Mouse (Mus musculus): ENCODE data around the gene Muc4. TPM values are rescaled to one million over a fixed set of nuclear protein-coding genes. Genes with fewer than 3 reads are reported as not detected.

Gene Muc4
- 0.67 and 0.93 TPM in 2 replicates for polyA plus RNA-seq (2014; fragmentation: Nextera tagmentation; extraction: Ambion mirVana)

DNA sequence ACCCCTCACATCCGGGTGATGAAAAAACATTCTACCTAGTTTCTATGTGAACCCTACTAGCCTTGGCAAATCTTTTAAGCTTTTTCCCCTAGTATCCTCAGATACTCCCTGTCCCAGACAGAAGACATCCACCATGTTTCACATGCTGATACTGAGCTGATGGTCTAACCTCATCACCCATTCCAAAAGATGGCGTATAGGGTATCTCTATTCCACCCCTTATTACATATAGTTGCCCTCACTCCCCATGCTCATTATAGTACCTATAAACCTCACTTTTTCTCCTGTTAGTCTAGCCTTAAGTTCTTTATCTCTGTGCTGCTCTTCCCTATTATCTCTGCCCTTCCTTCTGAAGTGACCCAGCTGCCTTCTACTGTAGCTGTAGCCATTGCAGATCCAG, at the start of gene Muc4:
Muc4 (plus strand) TSS at position 301 of the 400 bp plus-strand sequence.
- Histone ChIP-seq H3K4me2 (no peak within 1 kb of the TSS), H3K9ac (no peak within 1 kb of the TSS), H3K4me3 (ENCODE audit: low read depth, low read length) (no peak within 1 kb of the TSS), H3K27me3 (ENCODE audit: insufficient read depth, low read length) (no peaks in the 10 kb centered on the region), H3K4me1 (ENCODE audit: insufficient read depth) (no peaks in the 10 kb centered on the region), H3K36me3 (ENCODE audit: insufficient read depth) (no peaks in the 10 kb centered on the region), H3K9me3 (ENCODE audit: low read depth, low read length) (no peaks in the 10 kb centered on the region), H3K27ac (ENCODE audit: low read depth) (0 out of 2 replicates have a peak within 1 kb of the TSS, but pooled peaks have one; percentile 7)
- DNase-seq (no peak), ATAC-seq (ENCODE audit: insufficient read depth) (no peak)
- TF ChIP-seq CTCF (IDR thresholded peaks at IDR 0.05; ENCODE audit: low read depth): no peak
- 90% methylated on average over 2 of the region's 2 CpGs for WGBS

DNA sequence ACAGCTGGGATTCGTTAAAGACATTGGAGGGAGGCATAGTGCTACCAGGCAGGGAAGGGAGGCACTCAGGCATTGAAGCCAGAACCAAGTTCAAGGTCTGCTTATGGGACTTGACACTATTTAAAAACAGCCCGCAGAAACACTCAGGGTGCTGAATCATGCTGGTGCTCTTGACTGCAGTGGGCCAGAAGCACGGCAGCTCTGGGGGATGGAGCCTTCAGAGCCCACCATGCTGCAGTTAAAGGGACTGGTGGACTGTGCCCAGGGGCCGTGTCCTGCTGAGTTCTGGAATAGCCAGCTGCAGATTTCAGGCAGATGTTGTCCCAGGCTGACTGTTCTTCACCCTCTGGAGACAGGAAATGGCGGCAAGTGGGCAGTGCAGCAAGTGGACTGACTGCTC, 49.7 kb upstream of the Muc4 start:
- H3K36me3 ChIP-seq (ENCODE audit: insufficient read depth): peaks cover 24% of the 10 kb centered on the region
- H3K4me2 ChIP-seq: no peak overlapping the region
- DNase-seq: no peak
- H3K27me3 ChIP-seq (ENCODE audit: insufficient read depth, low read length): no peaks in the 10 kb centered on the region
- H3K27ac ChIP-seq (ENCODE audit: low read depth): no peak overlapping the region
- H3K9ac ChIP-seq: no peak overlapping the region
- H3K9me3 ChIP-seq (ENCODE audit: low read depth, low read length): no peaks in the 10 kb centered on the region
- H3K4me1 ChIP-seq (ENCODE audit: insufficient read depth): no peaks in the 10 kb centered on the region
- no peak for TF ChIP-seq CTCF (IDR thresholded peaks at IDR 0.05; ENCODE audit: low read depth)
- no peak for ATAC-seq (ENCODE audit: insufficient read depth)
- WGBS: 55% methylated on average over 5 of the region's 5 CpGs
- H3K4me3 ChIP-seq (ENCODE audit: low read depth, low read length): no peak overlapping the region

DNA sequence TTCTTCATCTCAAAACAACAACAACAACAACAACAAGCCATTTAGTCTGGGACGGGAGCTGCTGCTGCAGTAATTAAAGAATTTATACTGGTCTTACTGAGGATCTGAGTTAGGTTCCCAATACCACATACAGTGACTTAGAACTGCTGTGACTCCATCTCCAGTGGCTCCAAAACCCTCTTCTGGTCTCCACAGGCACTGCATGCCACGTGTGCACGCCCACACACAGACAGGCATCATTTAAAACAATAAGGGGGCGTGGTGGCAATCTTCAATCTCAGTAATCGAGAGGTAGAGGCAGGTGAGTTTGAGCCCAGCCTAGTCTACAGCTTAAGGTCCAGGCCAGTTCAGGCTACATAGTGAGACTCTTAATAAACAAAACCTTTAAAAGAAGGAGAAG, 48.5 kb upstream of the Muc4 start:
- Histone ChIP-seq H3K27ac (ENCODE audit: low read depth) (no peak overlapping the region), H3K36me3 (ENCODE audit: insufficient read depth) (peaks cover 12% of the 10 kb centered on the region; the same call in 1 of the 2 replicates), H3K27me3 (ENCODE audit: insufficient read depth, low read length) (no peaks in the 10 kb centered on the region), H3K9me3 (ENCODE audit: low read depth, low read length) (no peaks in the 10 kb centered on the region), H3K4me3 (ENCODE audit: low read depth, low read length) (no peak overlapping the region), H3K4me2 (no peak overlapping the region), H3K4me1 (ENCODE audit: insufficient read depth) (no peaks in the 10 kb centered on the region), H3K9ac (no peak overlapping the region)
- 77% methylated on average over 5 of the region's 5 CpGs for WGBS
- DNase-seq (peak; percentile 28), ATAC-seq (ENCODE audit: insufficient read depth) (no peak)
- peak; percentile 39 for TF ChIP-seq CTCF (IDR thresholded peaks at IDR 0.05; ENCODE audit: low read depth)

DNA sequence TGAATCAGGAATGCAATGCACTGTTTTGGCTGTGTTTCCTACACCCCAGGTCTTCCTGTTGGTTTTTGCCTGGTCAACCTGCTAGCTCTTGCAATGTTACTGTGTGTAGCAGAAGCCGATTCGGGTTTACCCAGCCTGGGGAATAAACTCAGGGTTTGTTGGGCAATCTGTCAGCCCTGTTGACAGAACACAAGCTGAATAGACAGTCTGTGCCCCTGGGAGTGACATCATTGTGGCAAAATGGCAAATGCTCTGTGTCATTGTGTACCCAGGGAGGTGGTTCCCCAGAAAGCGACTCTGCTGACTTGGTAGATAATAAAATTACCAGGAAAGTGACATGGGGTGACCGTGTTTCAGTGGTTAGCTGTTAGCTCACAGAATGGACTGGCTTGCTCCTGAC, 46.9 kb upstream of the Muc4 start:
- Histone ChIP-seq H3K27me3 (ENCODE audit: insufficient read depth, low read length) (no peaks in the 10 kb centered on the region), H3K27ac (ENCODE audit: low read depth) (no peak overlapping the region), H3K36me3 (ENCODE audit: insufficient read depth) (no peaks in the 10 kb centered on the region), H3K4me3 (ENCODE audit: low read depth, low read length) (no peak overlapping the region), H3K9ac (no peak overlapping the region), H3K4me1 (ENCODE audit: insufficient read depth) (no peaks in the 10 kb centered on the region), H3K9me3 (ENCODE audit: low read depth, low read length) (no peaks in the 10 kb centered on the region), H3K4me2 (no peak overlapping the region)
- ATAC-seq (ENCODE audit: insufficient read depth) (no peak), DNase-seq (no peak)
- 43% methylated on average over 4 of the region's 4 CpGs for WGBS
- no peak for TF ChIP-seq CTCF (IDR thresholded peaks at IDR 0.05; ENCODE audit: low read depth)

DNA sequence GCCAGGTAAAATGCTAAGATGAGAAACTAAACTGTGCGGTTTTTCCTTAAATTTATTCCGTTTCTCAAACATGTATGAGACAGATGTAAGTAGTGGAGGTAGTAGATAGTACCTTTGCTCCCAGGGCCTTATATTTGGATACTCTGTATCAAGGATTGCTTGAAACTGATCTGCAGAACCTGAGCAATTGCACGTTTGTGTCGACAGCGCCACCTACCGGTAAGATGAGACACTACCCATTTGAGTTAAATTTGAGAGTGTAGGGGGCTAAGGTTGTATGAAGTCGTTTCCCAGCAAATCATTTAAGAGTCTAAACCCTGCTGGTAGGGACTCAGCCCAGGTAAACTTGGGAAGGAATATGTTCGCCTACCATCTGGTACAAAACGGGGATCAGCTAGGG, 46.2 kb upstream of the Muc4 start:
- no peak overlapping the region for H3K4me3 ChIP-seq (ENCODE audit: low read depth, low read length)
- no peaks in the 10 kb centered on the region for H3K4me1 ChIP-seq (ENCODE audit: insufficient read depth)
- no peak overlapping the region for H3K9ac ChIP-seq
- no peaks in the 10 kb centered on the region for H3K36me3 ChIP-seq (ENCODE audit: insufficient read depth)
- no peak overlapping the region for H3K27ac ChIP-seq (ENCODE audit: low read depth)
- H3K4me2 ChIP-seq: no peak overlapping the region
- peak; percentile 95 for TF ChIP-seq CTCF (IDR thresholded peaks at IDR 0.05; ENCODE audit: low read depth)
- DNase-seq (peak; percentile 92), ATAC-seq (ENCODE audit: insufficient read depth) (peak; percentile 51)
- 5% methylated on average over 9 of the region's 9 CpGs for WGBS
- no peaks in the 10 kb centered on the region for H3K9me3 ChIP-seq (ENCODE audit: low read depth, low read length)
- H3K27me3 ChIP-seq (ENCODE audit: insufficient read depth, low read length): no peaks in the 10 kb centered on the region

DNA sequence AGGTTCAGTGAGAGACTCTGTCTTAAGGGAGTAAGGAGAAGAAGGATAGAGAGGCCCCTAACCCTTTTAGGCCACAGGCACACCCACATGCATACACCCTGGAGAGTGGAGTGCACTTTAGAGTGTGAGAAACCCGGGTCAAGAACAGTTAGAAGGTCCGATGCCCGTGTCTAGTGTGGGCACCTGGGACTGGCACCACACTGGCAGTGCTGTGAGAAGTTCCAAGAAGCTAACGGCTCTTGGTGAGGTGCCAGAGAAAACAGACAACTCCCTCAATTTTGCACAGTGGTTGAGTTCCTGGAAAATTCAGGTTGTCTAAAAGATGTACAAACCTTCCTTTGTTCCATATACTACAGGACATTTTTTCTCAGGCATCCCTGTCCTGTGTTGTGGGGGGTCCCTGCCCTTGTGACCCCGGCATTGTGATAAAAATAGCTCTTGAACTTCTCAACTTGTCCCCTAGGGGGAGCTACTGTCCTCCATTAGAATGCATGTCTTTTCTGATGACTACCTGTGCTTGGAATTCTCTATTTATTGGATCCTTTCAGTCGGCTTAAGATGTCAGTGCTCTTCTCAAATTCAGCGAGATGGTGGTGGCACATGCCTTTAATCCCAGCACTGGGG, 38.7 kb upstream of the Muc4 start:
- no peaks in the 10 kb centered on the region for H3K27me3 ChIP-seq (ENCODE audit: insufficient read depth, low read length)
- 34% methylated on average over 7 of the region's 7 CpGs for WGBS
- H3K9me3 ChIP-seq (ENCODE audit: low read depth, low read length): no peaks in the 10 kb centered on the region
- H3K4me3 ChIP-seq (ENCODE audit: low read depth, low read length): no peak overlapping the region
- peak; percentile 76 for DNase-seq
- H3K4me2 ChIP-seq: no peak overlapping the region
- H3K9ac ChIP-seq: no peak overlapping the region
- ATAC-seq (ENCODE audit: insufficient read depth): no peak
- no peaks in the 10 kb centered on the region for H3K36me3 ChIP-seq (ENCODE audit: insufficient read depth)
- no peaks in the 10 kb centered on the region for H3K4me1 ChIP-seq (ENCODE audit: insufficient read depth)
- peak; percentile 75 for TF ChIP-seq CTCF (IDR thresholded peaks at IDR 0.05; ENCODE audit: low read depth)
- H3K27ac ChIP-seq (ENCODE audit: low read depth): no peak overlapping the region

DNA sequence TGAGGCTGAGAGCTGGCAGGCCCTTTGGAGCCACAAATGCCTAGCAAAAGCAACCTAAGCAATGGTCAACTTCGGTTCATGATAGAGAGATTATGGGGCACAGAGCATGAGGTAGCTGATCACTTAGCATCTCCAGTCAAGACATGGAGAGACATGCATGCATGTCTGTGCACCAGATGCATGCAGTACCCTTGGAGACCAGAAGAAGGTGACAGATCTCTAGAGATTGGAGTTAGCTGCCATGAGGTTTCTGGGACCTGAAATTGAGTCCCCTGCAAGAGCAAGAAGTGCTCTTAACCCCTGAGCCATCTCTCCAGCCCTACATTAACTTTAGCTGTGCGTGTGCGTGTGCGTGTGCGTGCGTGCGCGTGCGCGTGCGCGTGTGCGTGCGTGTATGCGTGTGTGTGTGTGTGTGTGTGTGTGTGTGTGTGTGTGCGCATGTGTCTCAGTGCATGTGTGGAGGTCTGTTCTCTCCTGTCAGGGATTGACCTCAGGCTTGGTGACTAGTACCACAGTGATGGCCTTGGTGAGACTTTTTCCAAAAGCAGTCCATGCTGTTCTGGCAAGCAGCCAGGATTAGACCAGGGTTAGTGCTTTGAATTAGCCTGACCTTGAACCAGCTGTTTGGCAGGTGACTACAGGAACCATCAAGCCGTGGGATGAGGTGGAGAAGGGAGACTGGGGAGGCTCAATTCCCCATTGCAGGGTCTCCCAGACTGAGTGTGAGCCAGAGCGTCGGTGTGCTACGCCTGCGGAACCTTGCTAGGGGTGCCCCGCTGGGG, 37.8 kb upstream of the Muc4 start:
- ATAC-seq (ENCODE audit: insufficient read depth) (no peak), DNase-seq (no peak)
- Histone ChIP-seq H3K4me3 (ENCODE audit: low read depth, low read length) (no peak overlapping the region), H3K9me3 (ENCODE audit: low read depth, low read length) (no peaks in the 10 kb centered on the region), H3K36me3 (ENCODE audit: insufficient read depth) (no peaks in the 10 kb centered on the region), H3K4me1 (ENCODE audit: insufficient read depth) (no peaks in the 10 kb centered on the region), H3K4me2 (no peak overlapping the region), H3K27ac (ENCODE audit: low read depth) (no peak overlapping the region), H3K9ac (no peak overlapping the region), H3K27me3 (ENCODE audit: insufficient read depth, low read length) (no peaks in the 10 kb centered on the region)
- peak; percentile 50 for TF ChIP-seq CTCF (IDR thresholded peaks at IDR 0.05; ENCODE audit: low read depth)
- 85% methylated on average over 22 of the region's 22 CpGs for WGBS

All from lung, embryonic 14.5 days (tissue).